Mouse (Mus musculus) embryo, embryonic 11 days (tissue): Measurements from ENCODE around the gene Snx33.
"Not testable (repeated sequence)": the region's sequence is repeated elsewhere in the genome, so short reads cannot be mapped to it uniquely, and the experiment has no call there.

Experiments used
- DNase-seq: peaks from one replicate; pipeline ENCODE4 v3.0.0-alpha.2; 2015

Snx33 gene

GRCm38 (mm10) chr9:56925291-56926024 lies 2.7 kb downstream of the Snx33 start:
- DNase-seq, result no peak

- DNase-seq, result peak; percentile 56
Measured at GRCm38 (mm10) chr9:56924651-56925027, 3.5 kb downstream of the Snx33 start.

GRCm38 (mm10) chr9:56923841-56924650 lies 4.1 kb downstream of the Snx33 start:
- DNase-seq, result no peak

- no peak for DNase-seq
Measured at GRCm38 (mm10) chr9:56922746-56923145, 5.4 kb downstream of the Snx33 start.

- DNase-seq, result no peak
Measured at GRCm38 (mm10) chr9:56918466-56918865, 9.7 kb downstream of the Snx33 start.

GRCm38 (mm10) chr9:56917131-56917530 lies 11.0 kb downstream of the Snx33 start:
- no peak for DNase-seq

GRCm38 (mm10) chr9:56915695-56916410 lies 12.3 kb downstream of the Snx33 start:
- no peak for DNase-seq

GRCm38 (mm10) chr9:56915116-56915515 lies 13.1 kb downstream of the Snx33 start:
- DNase-seq, result no peak

GRCm38 (mm10) chr9:56913991-56914390 lies 14.2 kb downstream of the Snx33 start:
- no peak for DNase-seq

GRCm38 (mm10) chr9:56911017-56911416 lies 17.2 kb downstream of the Snx33 start:
- no peak for DNase-seq

GRCm38 (mm10) chr9:56909991-56910390 lies 18.2 kb downstream of the Snx33 start:
- DNase-seq, result not testable (repeated sequence)

- DNase-seq, result no peak
Measured at GRCm38 (mm10) chr9:56907549-56907948, 20.6 kb downstream of the Snx33 start.

GRCm38 (mm10) chr9:56903662-56904061 lies 24.5 kb downstream of the Snx33 start:
- no peak for DNase-seq

GRCm38 (mm10) chr9:56901187-56901586 lies 27.0 kb downstream of the Snx33 start:
- DNase-seq, result no peak

- DNase-seq, result no peak
Measured at GRCm38 (mm10) chr9:56900571-56900970, 27.6 kb downstream of the Snx33 start.

GRCm38 (mm10) chr9:56900060-56900459 lies 28.1 kb downstream of the Snx33 start:
- no peak for DNase-seq

GRCm38 (mm10) chr9:56899409-56899808 lies 28.8 kb downstream of the Snx33 start:
- DNase-seq, result no peak

GRCm38 (mm10) chr9:56896779-56897178 lies 31.4 kb downstream of the Snx33 start:
- no peak for DNase-seq

- peak; percentile 46 for DNase-seq
Measured at GRCm38 (mm10) chr9:56894006-56894405, 34.2 kb downstream of the Snx33 start.

- no peak for DNase-seq
Measured at GRCm38 (mm10) chr9:56893313-56893712, 34.9 kb downstream of the Snx33 start.

- DNase-seq, result no peak
Measured at GRCm38 (mm10) chr9:56892111-56892510, 36.1 kb downstream of the Snx33 start.

- DNase-seq, result peak; percentile 88
Measured at GRCm38 (mm10) chr9:56891517-56892011, 36.6 kb downstream of the Snx33 start.

GRCm38 (mm10) chr9:56890522-56891250 lies 37.5 kb downstream of the Snx33 start:
- DNase-seq, result no peak
